Mouse (Mus musculus) adrenal gland, postnatal 4 days (tissue): ENCODE results near the gene Unc13d. TPM values are rescaled to one million over a fixed set of nuclear protein-coding genes. Genes with fewer than 3 reads are reported as not detected.
"Not testable (repeated sequence)": the region's sequence is repeated elsewhere in the genome, so short reads cannot be mapped to it uniquely, and the experiment has no call there.

Source experiments
- DNase-seq, 2 experiments: peaks; one replicate each; pipeline ENCODE4 v3.0.0; 2021 to 2022; ENCODE audit warnings: low spot score in 2 of 2, mixed read lengths in 2 of 2
- long read RNA-seq, 2 experiments: library from polyadenylated mRNA; stranded (forward); transcript quantifications; one replicate each; pipeline ENCODE4 v2.0.0; 2021
- total RNA-seq, 2 experiments: library from RNA; stranded (reverse); gene quantifications; 2 replicates each; pipeline ENCODE4 v1.2.3; 2021

The Unc13d gene
- total RNA-seq = 1 to 10 TPM; 1.1 to 2.4 TPM
- long read RNA-seq, experiment 1, partial matches to known transcripts = 0 of 1 reads
- long read RNA-seq, experiment 1, other reads (novel, unspliced or antisense) = 1 of 1 reads
- long read RNA-seq, experiment 2, partial matches to known transcripts = 2 of 2 reads
- long read RNA-seq, experiment 2, other reads (novel, unspliced or antisense) = 0 of 2 reads

- DNase-seq = no peak
These were observed at the start of gene Unc13d for GRCm38 (mm10) chr11:116077446-116078204. Gene Unc13d, minus strand, starts transcription at chr11:116077961.

GRCm38 (mm10) chr11:116126261-116126660, 48.5 kb upstream of the Unc13d start:
- DNase-seq = no peak

- not testable (repeated sequence) for DNase-seq
These were observed 44.0 kb upstream of the Unc13d start for GRCm38 (mm10) chr11:116121731-116122245.

- DNase-seq = no peak
These were observed 40.1 kb upstream of the Unc13d start for GRCm38 (mm10) chr11:116117819-116118218.

GRCm38 (mm10) chr11:116117241-116117640, 39.5 kb upstream of the Unc13d start:
- no peak for DNase-seq

GRCm38 (mm10) chr11:116111611-116112203, 33.9 kb upstream of the Unc13d start:
- DNase-seq = no peak

GRCm38 (mm10) chr11:116111067-116111466, 33.3 kb upstream of the Unc13d start:
- DNase-seq = no peak

GRCm38 (mm10) chr11:116110540-116110939, 32.8 kb upstream of the Unc13d start:
- DNase-seq = no peak

- no peak for DNase-seq
These were observed 32.4 kb upstream of the Unc13d start for GRCm38 (mm10) chr11:116110131-116110530.

GRCm38 (mm10) chr11:116109441-116110081, 31.8 kb upstream of the Unc13d start:
- no peak for DNase-seq

- no peak for DNase-seq
These were observed 30.8 kb upstream of the Unc13d start for GRCm38 (mm10) chr11:116108464-116109137.

GRCm38 (mm10) chr11:116107777-116108285, 30.1 kb upstream of the Unc13d start:
- no peak for DNase-seq

- no peak for DNase-seq
These were observed 29.4 kb upstream of the Unc13d start for GRCm38 (mm10) chr11:116106963-116107776.

- DNase-seq = no peak
These were observed 28.6 kb upstream of the Unc13d start for GRCm38 (mm10) chr11:116106154-116106962.

- DNase-seq = no peak
These were observed 27.3 kb upstream of the Unc13d start for GRCm38 (mm10) chr11:116105065-116105464.

GRCm38 (mm10) chr11:116104006-116104646, 26.4 kb upstream of the Unc13d start:
- peak in 1 of 2 experiments; percentile 56 for DNase-seq

GRCm38 (mm10) chr11:116103572-116103971, 25.8 kb upstream of the Unc13d start:
- DNase-seq = no peak

GRCm38 (mm10) chr11:116102472-116102871, 24.7 kb upstream of the Unc13d start:
- no peak for DNase-seq
